Mouse (Mus musculus): ENCODE measurements around the gene Dpp7. TPM values are rescaled to one million over a fixed set of nuclear protein-coding genes. Genes with fewer than 3 reads are reported as not detected.

The Dpp7 gene
- polyA plus RNA-seq, 1 experiment from 2014 or later: 107 TPM

- Histone ChIP-seq H3K27ac (no peak overlapping the region), H3K36me3 (ENCODE audit: inconsistent target) (no peaks in the 10 kb centered on the region), H3K79me2 (ENCODE audit: inconsistent target) (no peaks in the 10 kb centered on the region), H3K4me3 (ENCODE audit: inconsistent target) (no peak overlapping the region)
- 54% methylated on average over 10 of the region's 10 CpGs for WGBS (ENCODE audit: missing documents)
These were observed 46.0 kb downstream of the Dpp7 start for GRCm38 (mm10) chr2:25310180-25310579.

DNA sequence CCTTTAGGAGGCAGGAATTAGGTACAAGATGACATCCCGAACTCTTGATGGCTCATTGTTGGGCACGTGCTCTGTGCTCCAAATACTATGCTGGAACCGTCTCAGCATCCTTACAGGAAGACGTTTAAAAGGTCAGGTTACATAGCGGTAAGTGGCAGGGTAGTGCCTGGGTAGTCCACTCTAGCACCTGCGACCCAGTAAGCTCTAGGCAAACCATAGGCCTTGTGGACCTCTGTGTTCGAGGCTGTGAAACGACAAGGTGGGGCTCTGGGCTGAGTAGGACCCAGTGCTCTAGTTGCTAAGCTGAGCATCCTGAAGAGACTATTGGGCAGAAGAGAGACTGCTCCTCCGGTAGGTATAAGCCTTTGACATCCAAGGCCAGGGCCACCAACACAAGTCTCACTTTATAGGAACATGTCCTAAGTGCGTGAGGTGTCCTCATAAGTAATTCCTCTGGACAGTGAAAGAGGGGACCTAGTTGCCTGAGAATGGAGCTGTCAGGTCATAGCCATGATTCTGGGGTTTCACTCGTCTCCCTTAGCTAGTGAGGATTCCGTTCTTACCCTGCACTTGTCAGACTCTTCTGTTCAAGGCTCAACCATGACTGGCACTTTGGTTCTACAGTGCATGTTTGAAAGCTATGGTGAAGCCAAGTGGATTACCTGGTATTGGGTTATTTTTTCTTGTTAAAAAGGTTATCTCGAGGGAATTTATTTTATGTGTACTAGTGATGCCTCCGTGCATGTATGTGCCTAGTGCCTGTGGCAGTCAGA, 50.4 kb downstream of the Dpp7 start:
- H3K27ac ChIP-seq: no peak overlapping the region
- H3K36me3 ChIP-seq (ENCODE audit: inconsistent target): no peaks in the 10 kb centered on the region
- H3K79me2 ChIP-seq (ENCODE audit: inconsistent target): no peaks in the 10 kb centered on the region
- H3K4me3 ChIP-seq (ENCODE audit: inconsistent target): no peak overlapping the region
- 53% methylated on average over 14 of the region's 14 CpGs for WGBS (ENCODE audit: missing documents)

- WGBS (ENCODE audit: missing documents): 3% methylated on average over 44 of the region's 45 CpGs
- peak overlapping the region; percentile 9; the same call in 1 of the 2 replicates for H3K4me3 ChIP-seq (ENCODE audit: inconsistent target)
- no peaks in the 10 kb centered on the region for H3K36me3 ChIP-seq (ENCODE audit: inconsistent target)
- H3K79me2 ChIP-seq (ENCODE audit: inconsistent target): no peaks in the 10 kb centered on the region
- H3K27ac ChIP-seq: no peak overlapping the region
These were observed 51.3 kb downstream of the Dpp7 start for GRCm38 (mm10) chr2:25304657-25305541.

GRCm38 (mm10) chr2:25303931-25304656, 52.1 kb downstream of the Dpp7 start:
- 72% methylated on average over 7 of the region's 7 CpGs for WGBS (ENCODE audit: missing documents)
- Histone ChIP-seq H3K4me3 (ENCODE audit: inconsistent target) (no peak overlapping the region), H3K79me2 (ENCODE audit: inconsistent target) (no peaks in the 10 kb centered on the region), H3K36me3 (ENCODE audit: inconsistent target) (no peaks in the 10 kb centered on the region), H3K27ac (no peak overlapping the region)

- WGBS (ENCODE audit: missing documents): 50% methylated on average over 3 of the region's 3 CpGs
- Histone ChIP-seq H3K27ac (no peak overlapping the region), H3K4me3 (ENCODE audit: inconsistent target) (no peak overlapping the region), H3K36me3 (ENCODE audit: inconsistent target) (no peaks in the 10 kb centered on the region), H3K79me2 (ENCODE audit: inconsistent target) (no peaks in the 10 kb centered on the region)
These were observed 52.7 kb downstream of the Dpp7 start for GRCm38 (mm10) chr2:25303452-25303851.

Other genes starting within 250 kb of the Dpp7 start
- gene Nrarp, start 175.6 kb downstream of the Dpp7 start, polyA plus RNA-seq (2018): not detected in 3 replicates
- 56.5 to 71.1 TPM (median 57.4 TPM) in 3 replicates for gene Tor4a, start 159.5 kb downstream of the Dpp7 start, polyA plus RNA-seq (2018)
- gene Nelfb, start 144.9 kb downstream of the Dpp7 start, polyA plus RNA-seq (2018): 18.9 to 30.4 TPM (median 29.5 TPM) in 3 replicates
- not detected in 3 replicates for gene Stpg3, start 141.7 kb downstream of the Dpp7 start, polyA plus RNA-seq (2018)
- gene Fam166a, start 137.6 kb downstream of the Dpp7 start, polyA plus RNA-seq (2018): not detected in 3 replicates
- gene Tubb4b, start 131.7 kb downstream of the Dpp7 start, polyA plus RNA-seq (2018): 49.1 to 144 TPM (median 76.8 TPM) in 3 replicates
- gene Slc34a3, start 122.0 kb downstream of the Dpp7 start, polyA plus RNA-seq (2018): not detected in 3 replicates
- not detected in 3 replicates for gene Rnf224, start 119.6 kb downstream of the Dpp7 start, polyA plus RNA-seq (2018)
- 0.21 to 0.42 TPM in 2 of 3 replicates, not detected in the other for gene Rnf208, start 114.1 kb downstream of the Dpp7 start, polyA plus RNA-seq (2018)
- not detected in 3 replicates for gene Cysrt1, start 113.9 kb downstream of the Dpp7 start, polyA plus RNA-seq (2018)
- 3.0 to 6.1 TPM (median 4.7 TPM) in 3 replicates for gene AL732309.1, start 109.5 kb downstream of the Dpp7 start, polyA plus RNA-seq (2018)
- 5.9 to 17.1 TPM (median 12.4 TPM) in 3 replicates for gene Tmem203, start 100.9 kb downstream of the Dpp7 start, polyA plus RNA-seq (2018)
- gene Tprn, start 93.7 kb downstream of the Dpp7 start, polyA plus RNA-seq (2018): 6.1 to 7.8 TPM (median 6.6 TPM) in 3 replicates
- 26.0 to 60.7 TPM (median 55.7 TPM) in 3 replicates for gene Ssna1, start 83.9 kb downstream of the Dpp7 start, polyA plus RNA-seq (2018)
- 51.0 to 59.8 TPM (median 54.1 TPM) in 3 replicates for gene Anapc2, start 83.9 kb downstream of the Dpp7 start, polyA plus RNA-seq (2018)
- not detected in 3 replicates for gene Tmem210, start 68.2 kb downstream of the Dpp7 start, polyA plus RNA-seq (2018)
- not detected in 3 replicates for gene Lrrc26, start 66.4 kb downstream of the Dpp7 start, polyA plus RNA-seq (2018)
- not detected in 3 replicates for gene Grin1, start 37.2 kb downstream of the Dpp7 start, polyA plus RNA-seq (2018)
- 36.0 to 43.5 TPM (median 43.4 TPM) in 3 replicates for gene Man1b1, start 24.0 kb downstream of the Dpp7 start, polyA plus RNA-seq (2018)
- gene Uap1l1, start 9.3 kb upstream of the Dpp7 start, polyA plus RNA-seq (2018): 55.8 to 128 TPM (median 119 TPM) in 3 replicates
- 0.13 to 0.73 TPM in 2 of 3 replicates, not detected in the other for gene Sapcd2, start 16.0 kb upstream of the Dpp7 start, polyA plus RNA-seq (2018)
- 0.07 TPM in 1 of 3 replicates, not detected in the others for gene Entpd2, start 39.5 kb upstream of the Dpp7 start, polyA plus RNA-seq (2018)
- 1.2 to 2.9 TPM (median 2.5 TPM) in 3 replicates for gene Npdc1, start 43.0 kb upstream of the Dpp7 start, polyA plus RNA-seq (2018)
- 1.3 to 2.4 TPM (median 2.2 TPM) in 3 replicates for gene Fut7, start 66.9 kb upstream of the Dpp7 start, polyA plus RNA-seq (2018)
- gene Abca2, start 72.3 kb upstream of the Dpp7 start, polyA plus RNA-seq (2018): 9.5 to 19.7 TPM (median 13.5 TPM) in 3 replicates
- gene Clic3, start 100.5 kb upstream of the Dpp7 start, polyA plus RNA-seq (2018): not detected in 3 replicates
- 6.0 to 12.9 TPM (median 6.4 TPM) in 3 replicates for gene Paxx, start 104.7 kb upstream of the Dpp7 start, polyA plus RNA-seq (2018)
- gene Ptgds, start 113.7 kb upstream of the Dpp7 start, polyA plus RNA-seq (2018): not detected in 3 replicates
- gene Lcn12, start 137.6 kb upstream of the Dpp7 start, polyA plus RNA-seq (2018): not detected in 3 replicates
- 21.9 to 35.3 TPM (median 28.7 TPM) in 3 replicates for gene Fbxw5, start 144.4 kb upstream of the Dpp7 start, polyA plus RNA-seq (2018)
- gene C8g, start 145.4 kb upstream of the Dpp7 start, polyA plus RNA-seq (2018): 0.14 to 2.1 TPM in 2 of 3 replicates, not detected in the other
- 6.2 to 13.5 TPM (median 12.4 TPM) in 3 replicates for gene Traf2, start 190.6 kb upstream of the Dpp7 start, polyA plus RNA-seq (2018)
- 258 to 279 TPM (median 262 TPM) in 3 replicates for gene Edf1, start 201.5 kb upstream of the Dpp7 start, polyA plus RNA-seq (2018)
- 0.04 to 0.60 TPM (median 0.15 TPM) in 3 replicates for gene Mamdc4, start 218.5 kb upstream of the Dpp7 start, polyA plus RNA-seq (2018)
- gene Phpt1, start 218.9 kb upstream of the Dpp7 start, polyA plus RNA-seq (2018): 9.0 to 13.7 TPM (median 13.0 TPM) in 3 replicates
- 0.07 to 0.50 TPM (median 0.26 TPM) in 3 replicates for gene Ajm1, start 225.4 kb upstream of the Dpp7 start, polyA plus RNA-seq (2018)